Mouse (Mus musculus) liver, postnatal 0 days (tissue): ENCODE data around the gene Gp1ba.

ENCODE experiments used
- CTCF ChIP-seq: sonication (generic); IDR thresholded peaks from 2 replicates; pipeline ENCODE4 v1.5.1; 2016; ENCODE audit warnings: antibody characterized with exemption, low read depth
- EP300 ChIP-seq: IDR thresholded peaks from 2 replicates; pipeline ENCODE4 v1.6.1; 2016; ENCODE audit warnings: antibody characterized with exemption, low read depth, mild to moderate bottlenecking

GRCm38 (mm10) chr11:70629557-70629956, 9.4 kb upstream of the Gp1ba start:
- peak; percentile 73 for TF ChIP-seq CTCF
- TF ChIP-seq EP300, result no peak
